Mouse (Mus musculus) naive thymus-derived CD4-positive, alpha-beta T cell, adult 2 months (primary cell): ENCODE measurements around the gene Glp2r.
A peak's percentile ranks its signal among the peaks of the same experiment; 100 is the strongest.

ENCODE experiments used
- DNase-seq: peaks from one replicate; pipeline ENCODE4 v3.0.0-alpha.2; 2011; ENCODE audit warnings: low read depth

Gene Glp2r

GRCm38 (mm10) chr11:67728726-67729125, 42.2 kb downstream of the Glp2r start:
- no peak for DNase-seq

GRCm38 (mm10) chr11:67727095-67727494, 43.9 kb downstream of the Glp2r start:
- DNase-seq = no peak

GRCm38 (mm10) chr11:67723231-67724013, 47.5 kb downstream of the Glp2r start:
- no peak for DNase-seq

GRCm38 (mm10) chr11:67722399-67723156, 48.4 kb downstream of the Glp2r start:
- DNase-seq = no peak

- DNase-seq = no peak
Observed at GRCm38 (mm10) chr11:67721485-67721884, 49.5 kb downstream of the Glp2r start.

- DNase-seq = no peak
Observed at GRCm38 (mm10) chr11:67715382-67715781, 55.6 kb downstream of the Glp2r start.

- no peak for DNase-seq
Observed at GRCm38 (mm10) chr11:67712976-67713375, 58.0 kb downstream of the Glp2r start.

- DNase-seq = no peak
Observed at GRCm38 (mm10) chr11:67694703-67695376, 76.1 kb downstream of the Glp2r start, which contains the start of gene Rcvrn. TSS of gene Rcvrn (plus strand) at chr11:67695326.

- DNase-seq = no peak
Observed at GRCm38 (mm10) chr11:67686109-67686508, 84.8 kb downstream of the Glp2r start.

- DNase-seq = no peak
Observed at GRCm38 (mm10) chr11:67681871-67682270, 89.1 kb downstream of the Glp2r start.

GRCm38 (mm10) chr11:67679930-67680329, 91.0 kb downstream of the Glp2r start:
- DNase-seq = no peak

GRCm38 (mm10) chr11:67679300-67679699, 91.7 kb downstream of the Glp2r start:
- DNase-seq = no peak

GRCm38 (mm10) chr11:67675562-67676540, 95.1 kb downstream of the Glp2r start:
- peak; percentile 37 for DNase-seq

GRCm38 (mm10) chr11:67672140-67672539, 98.8 kb downstream of the Glp2r start:
- no peak for DNase-seq

- no peak for DNase-seq
Observed at GRCm38 (mm10) chr11:67670031-67670430, 100.9 kb downstream of the Glp2r start.

GRCm38 (mm10) chr11:67668460-67669007, 102.4 kb downstream of the Glp2r start:
- no peak for DNase-seq

GRCm38 (mm10) chr11:67667531-67668332, 103.2 kb downstream of the Glp2r start:
- DNase-seq = no peak

GRCm38 (mm10) chr11:67666129-67666528, 104.8 kb downstream of the Glp2r start:
- no peak for DNase-seq

GRCm38 (mm10) chr11:67664918-67665317, 106.0 kb downstream of the Glp2r start:
- no peak for DNase-seq

GRCm38 (mm10) chr11:67664261-67664660, 106.7 kb downstream of the Glp2r start:
- no peak for DNase-seq
